Mouse (Mus musculus) CH12.LX (cell line): ENCODE results near the gene Samd1.

Experiments used
- CTCF ChIP-seq, 2 experiments: IDR thresholded peaks in 1 of 2; conservative IDR thresholded peaks in 1 of 2; 2 replicates each; pipeline ENCODE4 v1.5.1; 2011 to 2012; ENCODE audit warnings: low read depth in 2 of 2, low read length in 2 of 2, improper control_type of control experiment in 1 of 2, inconsistent platforms in 1 of 2, mild to moderate bottlenecking in 1 of 2, moderate library complexity in 1 of 2
- JUN ChIP-seq: IDR thresholded peaks from 2 replicates; pipeline ENCODE4 v1.6.1; 2011; ENCODE audit warnings: low read depth, mild to moderate bottlenecking, low read length, improper control_type of control experiment, moderate library complexity; ENCODE audit not compliant: insufficient read depth
- MXI1 ChIP-seq: IDR thresholded peaks from 2 replicates; pipeline ENCODE4 v1.6.1; 2011; ENCODE audit warnings: mild to moderate bottlenecking, low read depth, low read length, improper control_type of control experiment

DNA sequence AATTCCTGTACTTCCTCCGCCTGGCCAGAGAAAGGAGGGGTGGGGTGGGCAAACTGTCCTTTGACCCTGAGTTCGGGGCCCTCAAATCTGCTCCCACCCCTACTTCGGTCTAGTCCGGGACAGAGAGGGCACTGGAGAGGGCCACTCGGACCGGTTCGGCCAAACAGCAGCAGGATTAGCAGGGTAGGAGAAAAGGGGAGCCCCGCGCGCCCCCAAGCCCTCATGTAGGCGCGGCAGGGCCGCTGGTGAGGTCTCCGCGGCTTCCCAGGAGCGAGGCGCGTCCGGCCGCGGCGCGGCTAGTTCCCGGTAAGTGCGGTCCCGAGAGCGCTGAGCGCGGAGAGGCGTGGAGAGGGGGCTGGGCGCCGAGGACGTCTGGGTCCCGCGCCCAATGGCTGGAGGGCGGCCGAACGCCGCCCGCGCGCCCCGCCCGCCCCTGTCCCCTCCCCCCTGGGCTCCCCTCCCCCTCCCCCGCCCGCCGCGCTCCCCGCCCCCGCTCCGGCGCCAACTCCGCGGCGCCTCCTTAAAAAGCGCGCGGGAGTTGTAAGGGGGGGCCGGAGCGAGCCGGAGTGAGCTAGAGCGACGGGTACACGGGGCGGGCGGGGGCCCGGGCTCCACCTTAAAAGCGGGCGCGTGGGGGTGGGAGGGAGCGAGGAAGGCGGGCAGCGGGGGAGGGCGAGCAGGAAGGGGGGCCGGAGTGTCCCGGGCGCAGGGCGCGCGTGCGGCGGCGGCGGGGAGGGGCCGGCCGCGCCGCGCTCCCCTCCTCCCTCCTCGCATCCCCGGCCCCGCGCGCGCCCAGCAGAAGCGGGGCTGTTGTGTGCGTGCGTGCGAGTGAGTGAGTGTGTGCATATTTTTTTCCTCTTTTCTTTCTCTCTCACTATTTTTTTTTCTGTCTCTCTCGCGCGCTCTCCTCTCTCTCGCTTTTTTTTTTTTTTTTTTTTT, 636 bp upstream of the Samd1 start:
- TF ChIP-seq CTCF (conservative IDR thresholded peaks at IDR 0.05 in 1 of 2, IDR thresholded peaks at IDR 0.05 in 1 of 2; ENCODE audit: low read depth in 2 of 2, low read length in 2 of 2) (no peak), JUN (no peak), MXI1 (no peak; the same call in 1 of the 2 replicates)
